Mouse (Mus musculus): ENCODE measurements around the gene Slc13a3. TPM values are rescaled to one million over a fixed set of nuclear protein-coding genes. Genes with fewer than 3 reads are reported as not detected.

The Slc13a3 gene
- total and polyA plus RNA-seq, 2 experiments from 2014 or later = 17.4 to 25.5 TPM

DNA sequence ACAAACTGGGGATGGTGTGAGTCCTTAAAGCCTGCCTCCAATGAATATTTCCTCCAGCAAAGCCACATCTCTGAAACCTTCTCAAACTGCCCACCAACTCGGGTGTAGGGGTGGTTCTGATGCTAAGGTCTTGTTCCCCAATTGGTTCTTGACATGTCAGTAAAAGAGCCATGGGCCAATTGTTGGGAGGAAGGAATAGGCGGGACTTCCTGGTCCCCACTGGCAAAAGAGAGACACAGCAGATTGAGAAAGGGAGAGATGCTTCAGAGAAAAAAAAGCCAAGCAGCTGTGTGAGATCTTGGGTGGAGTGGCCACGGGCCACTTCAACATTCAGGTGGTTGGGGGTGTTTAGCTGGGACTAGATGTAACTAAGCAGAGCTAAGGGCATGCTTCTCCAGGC is 102.0 kb downstream of the Slc13a3 start:
- H3K27me3 ChIP-seq (ENCODE audit: insufficient read depth, low read length) = no peaks in the 10 kb centered on the region
- 26% methylated on average over 3 of the region's 3 CpGs for WGBS
- H3K4me3 ChIP-seq (ENCODE audit: low read depth, low read length) = no peak overlapping the region
- peaks cover 6% of the 10 kb centered on the region; the same call in 1 of the 2 replicates for H3K36me3 ChIP-seq (ENCODE audit: insufficient read depth, low read length)
- no peak for ATAC-seq (ENCODE audit: low FRiP score)
- no peak overlapping the region for H3K9ac ChIP-seq (replicated peaks; ENCODE audit: low read length, poor library complexity, severe bottlenecking)
- 0 out of 2 replicates have a peak, but pooled peaks cover 2% of the 10 kb centered on the region for H3K4me1 ChIP-seq (ENCODE audit: insufficient read depth, low read length)
- no peak overlapping the region for H3K27ac ChIP-seq (ENCODE audit: low read depth, low read length)
- no peaks in the 10 kb centered on the region for H3K9me3 ChIP-seq (ENCODE audit: low read length)
- peak; percentile 47 for DNase-seq (ENCODE audit: low spot score)
- TF ChIP-seq CTCF (IDR thresholded peaks at IDR 0.05) = no peak
- no peak overlapping the region for H3K4me2 ChIP-seq (ENCODE audit: low read depth, low read length, poor library complexity, severe bottlenecking)

DNA sequence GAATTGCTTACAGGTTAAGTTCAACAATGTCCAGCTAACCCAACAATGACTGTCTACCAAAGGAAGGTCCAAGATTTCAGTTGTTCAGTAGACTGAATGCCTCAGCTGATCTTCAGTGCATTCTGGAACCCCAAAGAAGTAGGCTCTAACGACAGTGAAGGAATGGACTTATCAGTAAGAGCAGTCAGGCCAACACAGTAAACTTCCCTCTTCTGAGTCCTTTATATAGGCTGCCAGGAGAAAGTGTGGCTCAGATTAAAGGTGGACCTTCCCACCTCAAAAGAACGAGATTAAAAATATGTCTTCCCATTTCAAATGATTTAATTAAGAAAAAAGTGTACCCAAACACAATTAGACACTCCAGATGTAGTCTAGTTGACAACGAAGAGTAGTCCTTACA is 102.7 kb downstream of the Slc13a3 start:
- Histone ChIP-seq H3K4me2 (ENCODE audit: low read depth, low read length, poor library complexity, severe bottlenecking) (no peak overlapping the region), H3K27me3 (ENCODE audit: insufficient read depth, low read length) (no peaks in the 10 kb centered on the region), H3K9ac (replicated peaks; ENCODE audit: low read length, poor library complexity, severe bottlenecking) (no peak overlapping the region), H3K4me1 (ENCODE audit: insufficient read depth, low read length) (0 out of 2 replicates have a peak, but pooled peaks cover 2% of the 10 kb centered on the region), H3K27ac (ENCODE audit: low read depth, low read length) (no peak overlapping the region), H3K4me3 (ENCODE audit: low read depth, low read length) (no peak overlapping the region), H3K36me3 (ENCODE audit: insufficient read depth, low read length) (peaks cover 6% of the 10 kb centered on the region; the same call in 1 of the 2 replicates), H3K9me3 (ENCODE audit: low read length) (no peaks in the 10 kb centered on the region)
- ATAC-seq (ENCODE audit: low FRiP score) (no peak), DNase-seq (ENCODE audit: low spot score) (no peak)
- no peak for TF ChIP-seq CTCF (IDR thresholded peaks at IDR 0.05)
- 89% methylated on average over 3 of the region's 3 CpGs for WGBS

DNA sequence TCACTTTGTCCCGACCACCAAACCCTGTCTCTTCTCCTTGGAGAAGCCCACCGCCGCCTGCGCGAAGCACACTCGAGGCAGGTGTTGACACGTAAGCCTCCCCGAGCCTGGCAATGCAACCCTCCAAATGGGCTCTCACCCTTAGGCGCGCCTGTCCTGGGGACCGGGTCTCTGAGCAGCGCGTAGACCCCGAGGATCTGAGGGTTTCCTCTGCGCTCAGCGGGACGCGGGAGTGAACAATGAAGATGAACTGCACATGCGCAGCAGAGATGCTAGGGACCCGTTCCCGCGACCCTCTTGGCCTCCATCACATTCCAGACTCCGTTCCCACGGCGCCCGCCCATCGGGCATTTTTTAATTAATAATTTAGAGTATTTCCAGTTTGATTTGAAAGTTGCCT is 104.5 kb downstream of the Slc13a3 start, which contains the start of gene Zfp663:
Gene Zfp663 (minus strand): TSS at position 234 of the 400 bp plus-strand sequence.
- ATAC-seq (ENCODE audit: low FRiP score) (0 out of 2 replicates have a peak, but pooled peaks have one; percentile 35), DNase-seq (ENCODE audit: low spot score) (peak; percentile 65)
- no peak for TF ChIP-seq CTCF (IDR thresholded peaks at IDR 0.05)
- Histone ChIP-seq H3K9me3 (ENCODE audit: low read length) (no peaks in the 10 kb centered on the region), H3K27me3 (ENCODE audit: insufficient read depth, low read length) (no peaks in the 10 kb centered on the region), H3K9ac (replicated peaks; ENCODE audit: low read length, poor library complexity, severe bottlenecking) (peak within 1 kb of the TSS; percentile 61), H3K4me3 (ENCODE audit: low read depth, low read length) (peak within 1 kb of the TSS; percentile 48), H3K4me2 (ENCODE audit: low read depth, low read length, poor library complexity, severe bottlenecking) (peak within 1 kb of the TSS; percentile 72), H3K4me1 (ENCODE audit: insufficient read depth, low read length) (0 out of 2 replicates have a peak, but pooled peaks cover 5% of the 10 kb centered on the region), H3K36me3 (ENCODE audit: insufficient read depth, low read length) (no peaks in the 10 kb centered on the region), H3K27ac (ENCODE audit: low read depth, low read length) (peak within 1 kb of the TSS; percentile 68)
- WGBS = under 1% methylated on average over 27 of the region's 27 CpGs

DNA sequence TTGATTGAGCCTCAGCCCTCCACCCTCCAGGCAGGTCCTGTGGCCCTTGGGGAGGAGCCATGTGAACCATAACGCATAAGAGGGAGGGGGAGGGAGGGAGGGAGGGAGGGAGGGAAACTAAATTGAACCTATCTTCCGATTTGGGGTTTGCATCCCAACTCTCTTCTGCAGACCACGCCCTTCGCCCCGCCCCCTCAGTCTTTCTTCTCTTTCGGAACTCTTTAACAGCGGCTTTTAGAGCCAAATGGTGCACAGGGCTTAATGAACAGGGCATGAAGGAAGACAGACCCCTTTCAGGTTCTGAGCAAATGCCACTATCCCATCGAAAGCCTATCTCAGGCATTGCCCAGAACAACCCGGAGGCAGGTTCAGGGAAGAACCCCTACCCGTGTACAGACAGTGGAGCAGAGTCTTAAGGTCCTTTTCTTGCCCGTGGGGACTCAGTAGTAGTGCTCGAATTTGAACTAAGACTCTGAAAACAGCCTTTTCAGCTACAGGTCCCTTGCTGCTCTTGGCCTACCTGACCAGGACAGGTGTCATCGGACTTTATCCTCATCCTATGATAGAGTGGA is 105.1 kb downstream of the Slc13a3 start:
- Histone ChIP-seq H3K4me2 (ENCODE audit: low read depth, low read length, poor library complexity, severe bottlenecking) (peak overlapping the region; percentile 72), H3K27ac (ENCODE audit: low read depth, low read length) (peak overlapping the region; percentile 68), H3K9ac (replicated peaks; ENCODE audit: low read length, poor library complexity, severe bottlenecking) (peak overlapping the region; percentile 61), H3K9me3 (ENCODE audit: low read length) (no peaks in the 10 kb centered on the region), H3K4me3 (ENCODE audit: low read depth, low read length) (peak overlapping the region; percentile 48), H3K27me3 (ENCODE audit: insufficient read depth, low read length) (no peaks in the 10 kb centered on the region), H3K36me3 (ENCODE audit: insufficient read depth, low read length) (no peaks in the 10 kb centered on the region), H3K4me1 (ENCODE audit: insufficient read depth, low read length) (0 out of 2 replicates have a peak, but pooled peaks cover 5% of the 10 kb centered on the region)
- WGBS = 2% methylated on average over 12 of the region's 13 CpGs
- no peak for TF ChIP-seq CTCF (IDR thresholded peaks at IDR 0.05)
- ATAC-seq (ENCODE audit: low FRiP score) (no peak), DNase-seq (ENCODE audit: low spot score) (no peak)

DNA sequence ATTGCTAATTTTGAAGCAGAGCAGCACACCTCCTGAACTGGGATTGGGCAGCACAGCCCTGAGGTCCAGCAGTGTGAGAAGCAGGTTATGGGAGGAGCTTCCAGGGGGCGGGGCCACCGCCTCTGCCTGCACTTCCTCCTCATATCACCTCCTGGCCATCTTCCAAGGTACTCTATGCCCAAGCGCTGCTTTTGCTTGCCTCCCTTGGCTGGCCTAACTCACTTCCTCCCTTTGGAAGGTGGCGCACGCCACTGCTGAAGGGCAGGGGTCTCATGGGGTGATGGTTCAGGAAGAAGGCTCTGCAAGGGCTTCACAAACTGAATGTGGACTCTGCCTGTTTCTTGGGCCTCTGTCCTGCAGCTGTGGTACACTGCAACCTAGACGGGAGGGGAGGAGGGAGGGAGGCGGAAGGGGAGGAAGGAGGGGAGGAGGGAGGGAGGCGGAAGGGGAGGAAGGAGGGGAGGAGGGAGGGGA is 105.9 kb downstream of the Slc13a3 start:
- H3K9ac ChIP-seq (replicated peaks; ENCODE audit: low read length, poor library complexity, severe bottlenecking) = no peak overlapping the region
- no peaks in the 10 kb centered on the region for H3K9me3 ChIP-seq (ENCODE audit: low read length)
- peak overlapping the region; percentile 72; the same call in 1 of the 2 replicates for H3K4me2 ChIP-seq (ENCODE audit: low read depth, low read length, poor library complexity, severe bottlenecking)
- H3K4me3 ChIP-seq (ENCODE audit: low read depth, low read length) = no peak overlapping the region
- H3K27me3 ChIP-seq (ENCODE audit: insufficient read depth, low read length) = no peaks in the 10 kb centered on the region
- 9% methylated on average over 5 of the region's 8 CpGs for WGBS
- no peak overlapping the region for H3K27ac ChIP-seq (ENCODE audit: low read depth, low read length)
- H3K36me3 ChIP-seq (ENCODE audit: insufficient read depth, low read length) = no peaks in the 10 kb centered on the region
- H3K4me1 ChIP-seq (ENCODE audit: insufficient read depth, low read length) = 0 out of 2 replicates have a peak, but pooled peaks cover 5% of the 10 kb centered on the region
- ATAC-seq (ENCODE audit: low FRiP score) = no peak
- DNase-seq (ENCODE audit: low spot score) = no peak
- no peak for TF ChIP-seq CTCF (IDR thresholded peaks at IDR 0.05)
